Mouse (Mus musculus) embryo, embryonic 11.5 days (tissue): ENCODE results near the gene Gm3182.
"Not testable (repeated sequence)": the region's sequence is repeated elsewhere in the genome, so short reads cannot be mapped to it uniquely, and the experiment has no call there.

Experiments
- DNase-seq: peaks from one replicate; pipeline ENCODE4 v3.0.0-alpha.2; 2012; ENCODE audit warnings: low read depth, low spot score

Gene Gm3182

DNA sequence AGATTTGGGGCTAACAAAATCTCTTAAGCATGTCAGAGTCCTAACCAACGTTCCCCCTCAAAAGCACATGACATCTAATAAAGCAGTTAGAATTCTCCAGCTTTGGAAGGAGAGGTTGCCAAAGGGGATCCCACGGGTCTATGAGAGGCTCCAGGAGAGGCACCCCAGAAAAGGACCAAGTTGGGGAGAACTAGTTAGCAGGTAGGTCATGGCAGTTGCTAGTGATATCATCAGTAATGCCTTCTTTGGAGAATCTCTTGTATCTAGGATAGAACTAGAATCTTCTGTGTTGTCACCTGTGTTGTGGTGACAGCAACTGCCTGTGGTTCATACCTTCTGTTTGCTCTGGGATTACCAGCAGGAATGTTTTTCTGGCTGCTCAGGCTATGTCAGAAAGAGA, at the start of gene Gm3182:
Gm3182 (plus strand) TSS at position 301 of the 400 bp plus-strand sequence.
- DNase-seq: not testable (repeated sequence)

DNA sequence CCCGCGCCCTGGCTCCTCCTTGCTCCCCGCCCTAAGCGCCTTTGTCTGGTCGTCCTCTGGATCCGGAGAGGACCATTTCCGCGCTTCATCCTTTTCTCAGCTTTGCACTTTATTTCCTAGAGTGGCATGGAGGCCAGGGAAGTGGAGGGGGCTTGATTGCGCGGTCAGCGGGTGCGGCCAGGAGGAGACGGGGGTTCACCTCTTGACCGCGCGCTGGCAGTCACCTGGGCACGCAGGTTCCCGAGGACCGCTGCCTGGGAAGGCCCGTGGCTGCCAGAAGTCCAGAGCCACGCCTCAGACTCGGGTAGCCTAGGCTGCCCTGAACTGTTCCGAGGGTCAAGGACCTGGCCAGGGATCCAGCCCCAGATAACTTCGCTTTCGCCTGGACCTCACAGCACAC, 17.9 kb downstream of the Gm3182 start:
- not testable (repeated sequence) for DNase-seq
